Mouse (Mus musculus): ENCODE measurements around the gene Gstm1. TPM values are rescaled to one million over a fixed set of nuclear protein-coding genes. Genes with fewer than 3 reads are reported as not detected.
"Not testable (repeated sequence)": the region's sequence is repeated elsewhere in the genome, so short reads cannot be mapped to it uniquely, and the experiment has no call there.

Gstm1 gene
- total and polyA plus RNA-seq, 2 experiments from 2014 or later: 58.1 to 241 TPM

DNA sequence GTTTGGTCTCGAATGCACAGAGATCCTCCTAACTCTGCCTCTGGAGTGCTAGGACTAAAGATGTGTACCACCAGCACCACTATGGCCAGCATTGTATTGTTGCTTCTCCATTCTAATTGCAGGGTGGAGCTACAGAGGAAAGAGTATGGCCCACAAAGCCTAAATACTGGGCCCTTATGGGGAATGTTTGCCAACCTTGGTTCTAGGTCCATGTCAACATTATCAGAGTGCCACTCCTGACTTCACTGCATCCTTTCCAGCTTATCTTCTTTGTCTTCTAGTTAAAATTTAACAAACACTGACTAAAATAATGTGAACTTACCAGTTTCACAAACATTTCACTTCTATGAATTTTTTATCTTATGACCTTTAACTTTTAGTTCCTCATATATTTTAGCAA, 8.8 kb upstream of the Gstm1 start:
- Histone ChIP-seq H3K9me3 (ENCODE audit: low read length) (no peaks in the 10 kb centered on the region), H3K36me3 (ENCODE audit: insufficient read depth) (no peaks in the 10 kb centered on the region), H3K27me3 (ENCODE audit: insufficient read depth, low read length) (no peaks in the 10 kb centered on the region), H3K4me1 (ENCODE audit: insufficient read depth) (no peaks in the 10 kb centered on the region), H3K4me2 (ENCODE audit: low read depth) (no peak overlapping the region), H3K9ac (no peak overlapping the region), H3K4me3 (ENCODE audit: low read depth, low read length) (no peak overlapping the region), H3K27ac (ENCODE audit: low read depth, low read length) (no peak overlapping the region)
- no peak for TF ChIP-seq CTCF (IDR thresholded peaks at IDR 0.05; ENCODE audit: low read depth)
- DNase-seq: no peak
- ATAC-seq: no peak
- 63% methylated on average over 1 of the region's 1 CpGs for WGBS

DNA sequence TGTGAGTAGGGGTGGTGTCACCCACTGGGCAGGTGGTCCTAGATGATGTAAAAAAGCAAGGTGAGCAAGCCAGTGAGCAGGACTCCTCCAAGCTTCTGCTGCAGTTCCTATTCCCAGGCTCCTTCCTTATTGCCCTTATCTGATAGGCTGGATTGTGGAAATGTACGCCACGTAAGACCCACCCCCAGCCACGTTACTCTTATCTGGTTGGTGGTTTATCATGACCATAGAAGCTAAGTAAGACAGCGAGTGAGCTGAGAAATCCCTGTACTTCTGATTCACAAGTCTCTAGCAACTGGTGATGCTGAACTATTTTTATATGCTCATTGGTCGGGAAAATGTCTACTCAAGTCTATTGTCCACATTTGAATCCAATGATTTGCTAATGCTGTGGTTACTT, 8.3 kb upstream of the Gstm1 start:
- Histone ChIP-seq H3K4me1 (ENCODE audit: insufficient read depth) (no peaks in the 10 kb centered on the region), H3K36me3 (ENCODE audit: insufficient read depth) (no peaks in the 10 kb centered on the region), H3K9ac (no peak overlapping the region), H3K27ac (ENCODE audit: low read depth, low read length) (no peak overlapping the region), H3K4me2 (ENCODE audit: low read depth) (no peak overlapping the region), H3K4me3 (ENCODE audit: low read depth, low read length) (no peak overlapping the region), H3K9me3 (ENCODE audit: low read length) (no peaks in the 10 kb centered on the region), H3K27me3 (ENCODE audit: insufficient read depth, low read length) (no peaks in the 10 kb centered on the region)
- WGBS: 80% methylated on average over 5 of the region's 5 CpGs
- no peak for TF ChIP-seq CTCF (IDR thresholded peaks at IDR 0.05; ENCODE audit: low read depth)
- peak; percentile 26 for DNase-seq
- ATAC-seq: no peak

DNA sequence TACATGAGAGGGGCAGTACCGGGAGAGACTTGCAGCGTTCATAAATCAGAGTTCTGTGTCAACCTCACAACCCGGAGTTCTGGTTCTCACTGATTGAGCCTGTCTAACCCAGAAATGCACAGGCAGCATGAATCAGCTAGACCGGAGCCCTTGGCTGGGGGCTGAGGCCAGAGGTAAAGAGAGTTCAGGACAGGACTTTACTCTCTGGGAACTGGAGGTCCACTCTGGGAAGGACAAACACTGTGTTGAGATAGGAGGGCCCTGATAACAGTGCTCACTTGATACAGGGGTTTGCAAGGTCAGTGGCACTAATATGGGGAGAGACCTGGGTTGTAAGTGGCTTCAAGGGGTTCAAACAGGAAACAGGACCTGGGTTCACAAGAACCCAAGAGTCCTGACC, 7.5 kb upstream of the Gstm1 start:
- WGBS: 82% methylated on average over 4 of the region's 4 CpGs
- H3K4me2 ChIP-seq (ENCODE audit: low read depth): no peak overlapping the region

DNA sequence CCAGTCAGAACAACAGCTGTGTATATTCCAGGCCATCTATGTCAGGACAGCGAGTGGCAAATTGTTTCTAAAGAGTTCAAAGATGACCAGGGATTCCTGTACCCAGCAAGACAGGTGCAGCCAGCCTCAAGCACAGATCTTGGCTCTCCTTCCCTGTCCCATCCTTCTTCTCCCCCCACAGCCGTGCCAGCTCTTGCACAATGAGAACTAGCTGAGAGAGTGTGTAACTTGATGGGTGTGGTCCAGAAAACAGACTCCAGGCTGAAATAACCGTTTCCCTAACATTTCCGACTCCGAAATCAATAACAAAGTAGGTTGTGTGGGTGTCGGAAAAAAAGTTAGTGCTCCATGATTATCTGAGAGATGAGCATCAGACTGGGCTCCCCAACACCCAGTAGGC, 4.9 kb upstream of the Gstm1 start:
- no peak overlapping the region for H3K9ac ChIP-seq
- ATAC-seq: no peak
- no peaks in the 10 kb centered on the region for H3K4me1 ChIP-seq (ENCODE audit: insufficient read depth)
- H3K36me3 ChIP-seq (ENCODE audit: insufficient read depth): no peaks in the 10 kb centered on the region
- 83% methylated on average over 6 of the region's 6 CpGs for WGBS
- no peak for DNase-seq
- TF ChIP-seq CTCF (IDR thresholded peaks at IDR 0.05; ENCODE audit: low read depth): no peak
- no peak overlapping the region for H3K4me3 ChIP-seq (ENCODE audit: low read depth, low read length)
- no peaks in the 10 kb centered on the region for H3K9me3 ChIP-seq (ENCODE audit: low read length)
- no peaks in the 10 kb centered on the region for H3K27me3 ChIP-seq (ENCODE audit: insufficient read depth, low read length)
- no peak overlapping the region for H3K4me2 ChIP-seq (ENCODE audit: low read depth)
- H3K27ac ChIP-seq (ENCODE audit: low read depth, low read length): no peak overlapping the region

More for the DNA sequence above, 7.5 kb upstream of the Gstm1 start:
- H3K4me3 ChIP-seq (ENCODE audit: low read depth, low read length): no peak overlapping the region
- no peak for TF ChIP-seq CTCF (IDR thresholded peaks at IDR 0.05; ENCODE audit: low read depth)
- ATAC-seq: no peak
- no peak for DNase-seq
- no peaks in the 10 kb centered on the region for H3K27me3 ChIP-seq (ENCODE audit: insufficient read depth, low read length)
- H3K9ac ChIP-seq: no peak overlapping the region
- no peak overlapping the region for H3K27ac ChIP-seq (ENCODE audit: low read depth, low read length)
- no peaks in the 10 kb centered on the region for H3K36me3 ChIP-seq (ENCODE audit: insufficient read depth)
- H3K9me3 ChIP-seq (ENCODE audit: low read length): no peaks in the 10 kb centered on the region
- H3K4me1 ChIP-seq (ENCODE audit: insufficient read depth): no peaks in the 10 kb centered on the region

DNA sequence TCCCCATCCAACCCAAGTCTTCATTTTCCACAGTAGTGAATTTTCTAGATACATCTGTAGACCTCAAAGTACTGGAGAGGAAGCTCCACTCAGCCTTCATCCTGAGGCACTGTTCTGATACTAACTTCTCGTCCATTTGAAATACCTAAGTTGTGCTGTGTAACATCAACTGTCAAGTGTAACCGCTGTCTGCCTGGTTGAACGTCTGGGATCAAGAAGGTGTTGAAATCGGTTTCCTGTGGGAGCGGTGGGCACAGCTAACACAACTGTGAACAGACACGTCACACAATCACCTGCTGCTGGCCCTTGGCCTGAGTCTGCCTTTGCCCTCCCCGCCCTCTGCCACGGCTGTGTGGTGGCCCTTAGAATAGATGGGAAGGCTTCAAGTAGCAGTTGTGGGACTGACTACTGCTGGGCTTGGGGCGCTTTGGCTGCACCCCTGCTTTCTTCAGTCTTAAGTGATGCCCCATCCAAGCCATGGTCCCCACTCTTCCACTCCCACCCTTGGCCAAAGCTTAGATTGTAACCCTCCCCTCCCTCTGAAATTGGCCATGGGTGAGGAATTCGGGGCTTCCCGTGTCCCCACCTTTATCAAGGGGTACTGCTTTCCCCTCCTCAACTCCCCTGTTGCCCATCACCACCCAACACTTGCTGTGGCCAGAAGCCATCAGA, 2.7 kb upstream of the Gstm1 start:
- H3K4me1 ChIP-seq (ENCODE audit: insufficient read depth); H3K4me3 ChIP-seq (ENCODE audit: low read depth, low read length); H3K9ac ChIP-seq; H3K27ac ChIP-seq (ENCODE audit: low read depth, low read length); H3K9me3 ChIP-seq (ENCODE audit: low read length); H3K36me3 ChIP-seq (ENCODE audit: insufficient read depth); DNase-seq; ATAC-seq; H3K27me3 ChIP-seq (ENCODE audit: insufficient read depth, low read length); H3K4me2 ChIP-seq (ENCODE audit: low read depth): not testable (repeated sequence)
- WGBS: 88% methylated on average over 11 of the region's 11 CpGs

DNA sequence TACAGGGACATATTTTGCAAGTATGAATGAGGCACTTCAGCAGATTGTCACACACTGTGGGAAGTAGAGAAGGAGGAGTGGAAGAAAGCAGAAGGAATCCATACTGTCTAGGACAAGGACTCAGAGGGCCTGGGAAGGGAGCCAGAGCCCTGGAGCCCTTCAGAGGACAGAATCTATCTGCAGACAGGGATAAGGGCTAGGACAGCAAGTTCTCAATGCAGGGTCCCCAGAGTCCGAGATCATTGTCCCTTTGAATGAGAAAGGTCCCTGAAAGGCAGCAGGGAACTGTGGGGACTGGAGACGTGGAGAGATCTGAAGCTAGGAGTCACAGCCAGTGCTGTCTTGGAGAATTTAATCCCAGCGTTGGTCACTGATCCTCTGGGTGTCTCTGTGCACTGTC, 1.5 kb upstream of the Gstm1 start:
- H3K9ac ChIP-seq; H3K4me3 ChIP-seq (ENCODE audit: low read depth, low read length); ATAC-seq; H3K27me3 ChIP-seq (ENCODE audit: insufficient read depth, low read length); DNase-seq; H3K4me1 ChIP-seq (ENCODE audit: insufficient read depth); H3K27ac ChIP-seq (ENCODE audit: low read depth, low read length); H3K4me2 ChIP-seq (ENCODE audit: low read depth); H3K36me3 ChIP-seq (ENCODE audit: insufficient read depth); H3K9me3 ChIP-seq (ENCODE audit: low read length): not testable (repeated sequence)
- 65% methylated on average over 3 of the region's 3 CpGs for WGBS

DNA sequence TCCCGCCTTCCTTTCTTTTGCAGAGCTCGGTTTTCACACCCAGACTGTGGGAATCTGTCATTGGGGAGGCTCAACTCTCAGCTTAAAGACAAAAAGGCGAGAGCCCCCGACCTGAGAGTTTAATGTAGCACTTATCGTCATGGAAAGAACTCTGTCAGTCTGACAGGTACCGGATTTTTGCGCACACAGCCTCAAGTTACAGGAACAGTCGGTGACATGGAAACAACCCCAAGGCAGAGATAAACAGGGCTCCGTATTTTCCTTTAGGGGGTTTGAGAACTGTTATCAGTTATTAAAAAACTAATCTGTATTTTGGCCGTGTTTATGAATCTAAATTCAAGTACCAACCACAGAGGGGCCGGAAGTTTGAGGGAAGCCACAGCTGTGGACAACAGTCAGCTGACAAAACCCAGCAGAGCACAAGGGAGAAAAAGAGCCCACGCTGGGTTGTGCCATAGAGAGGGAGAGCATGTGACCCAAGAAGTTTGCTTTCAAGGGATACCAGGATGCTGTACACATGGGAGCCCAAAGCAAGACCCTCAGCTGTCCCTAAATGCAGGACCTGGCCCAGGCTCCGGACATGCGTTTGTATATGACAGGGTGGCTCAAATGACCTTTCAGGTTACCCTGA, 532 bp upstream of the Gstm1 start:
- WGBS: 20% methylated on average over 14 of the region's 14 CpGs
- H3K4me2 ChIP-seq (ENCODE audit: low read depth): peak overlapping the region; percentile 70
- no peaks in the 10 kb centered on the region for H3K4me1 ChIP-seq (ENCODE audit: insufficient read depth)
- H3K36me3 ChIP-seq (ENCODE audit: insufficient read depth): no peaks in the 10 kb centered on the region
- no peaks in the 10 kb centered on the region for H3K27me3 ChIP-seq (ENCODE audit: insufficient read depth, low read length)
- peak overlapping the region; percentile 23 for H3K27ac ChIP-seq (ENCODE audit: low read depth, low read length)
- peak overlapping the region; percentile 39 for H3K4me3 ChIP-seq (ENCODE audit: low read depth, low read length)
- TF ChIP-seq CTCF (IDR thresholded peaks at IDR 0.05; ENCODE audit: low read depth): no peak
- H3K9me3 ChIP-seq (ENCODE audit: low read length): no peaks in the 10 kb centered on the region
- H3K9ac ChIP-seq: peak overlapping the region; percentile 62; the same call in 1 of the 2 replicates
- ATAC-seq (no peak), DNase-seq (no peak)

DNA sequence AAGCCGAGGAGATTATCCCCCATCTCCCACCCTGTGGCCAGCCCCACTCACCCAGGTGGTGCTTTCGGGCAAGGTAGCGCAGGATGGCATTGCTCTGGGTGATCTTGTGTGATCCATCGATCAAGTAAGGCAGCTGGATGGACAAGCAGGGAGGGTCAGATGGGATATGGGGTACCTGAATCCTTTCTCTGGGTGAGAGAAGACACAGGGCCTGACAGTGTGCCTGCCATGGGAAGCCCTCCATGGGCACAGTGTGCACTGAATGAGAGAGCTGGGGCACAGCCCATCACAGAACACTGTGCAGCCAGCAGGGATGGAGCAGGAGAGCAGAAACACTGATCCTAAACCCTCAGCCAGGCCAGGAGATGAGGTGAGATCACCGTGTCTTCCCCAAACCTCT, 1.3 kb downstream of the Gstm1 start:
- H3K27ac ChIP-seq (ENCODE audit: low read depth, low read length); H3K9ac ChIP-seq; ATAC-seq; H3K4me3 ChIP-seq (ENCODE audit: low read depth, low read length); DNase-seq; H3K4me1 ChIP-seq (ENCODE audit: insufficient read depth); H3K27me3 ChIP-seq (ENCODE audit: insufficient read depth, low read length); H3K9me3 ChIP-seq (ENCODE audit: low read length); H3K36me3 ChIP-seq (ENCODE audit: insufficient read depth): not testable (repeated sequence)
- H3K4me2 ChIP-seq (ENCODE audit: low read depth): peak overlapping the region; percentile 70
- WGBS: 86% methylated on average over 5 of the region's 5 CpGs

Data from forebrain, postnatal 0 days (tissue).